Mouse (Mus musculus) embryonic facial prominence, embryonic 10.5 days (tissue): ENCODE data around the gene Ptprg. TPM values are rescaled to one million over a fixed set of nuclear protein-coding genes. Genes with fewer than 3 reads are reported as not detected.

Experiments
- DNase-seq: peaks from one replicate; pipeline ENCODE4 v3.0.0-alpha.2; 2017; ENCODE audit warnings: low spot score
- H3K27ac ChIP-seq: fragments of 300-500 bp; sonication (generic); replicated peaks from 2 replicates; pipeline ENCODE4 v1.5.1; 2016; ENCODE audit warnings: mild to moderate bottlenecking
- H3K27me3 ChIP-seq: fragments of 300-500 bp; sonication (generic); replicated peaks from 2 replicates; pipeline ENCODE4 v1.6.1; 2016; ENCODE audit warnings: low read depth, mild to moderate bottlenecking; ENCODE audit not compliant: poor library complexity, severe bottlenecking
- H3K36me3 ChIP-seq: fragments of 300-500 bp; sonication (generic); replicated peaks from 2 replicates; pipeline ENCODE4 v1.6.1; 2016; ENCODE audit warnings: mild to moderate bottlenecking, moderate library complexity
- H3K4me1 ChIP-seq: fragments of 300-500 bp; sonication (generic); 2 replicates; pipeline ENCODE4 v1.6.1; 2016
- H3K4me3 ChIP-seq: fragments of 300-500 bp; sonication (generic); 2 replicates; pipeline ENCODE4 v1.5.1; 2016; ENCODE audit warnings: mild to moderate bottlenecking, moderate library complexity
- H3K9me3 ChIP-seq: fragments of 300-500 bp; sonication (generic); 2 replicates; pipeline ENCODE4 v1.6.1; 2016; ENCODE audit warnings: mild to moderate bottlenecking
- WGBS: fragments of 180-500 bp; shearing (Covaris S2); methylation state at CpG from one replicate; pipeline ENCODE4 v1.1.7; 2016; 5-methylcytosine and 5-hydroxymethylcytosine counted together
- polyA plus RNA-seq: library from polyadenylated mRNA; unstranded; fragments of >200 nt; fragmentation: Nextera tagmentation; extraction: Ambion mirVana; gene quantifications from 2 replicates; pipeline ENCODE4 v1.2.1, GENCODE M21; 2016

Ptprg gene
- polyA plus RNA-seq, 1 experiment from 2014 or later, result 40.7 TPM

- DNase-seq, result no peak
- H3K4me1 ChIP-seq, result peaks cover 10% of the 10 kb centered on the region
- H3K27me3 ChIP-seq, result no peaks in the 10 kb centered on the region
- no peaks in the 10 kb centered on the region for H3K36me3 ChIP-seq
- H3K4me3 ChIP-seq, result no peak overlapping the region
- no peak overlapping the region for H3K27ac ChIP-seq
- no peaks in the 10 kb centered on the region for H3K9me3 ChIP-seq
These were observed 179.0 kb downstream of the Ptprg start for GRCm38 (mm10) chr14:11732376-11732775.

DNA sequence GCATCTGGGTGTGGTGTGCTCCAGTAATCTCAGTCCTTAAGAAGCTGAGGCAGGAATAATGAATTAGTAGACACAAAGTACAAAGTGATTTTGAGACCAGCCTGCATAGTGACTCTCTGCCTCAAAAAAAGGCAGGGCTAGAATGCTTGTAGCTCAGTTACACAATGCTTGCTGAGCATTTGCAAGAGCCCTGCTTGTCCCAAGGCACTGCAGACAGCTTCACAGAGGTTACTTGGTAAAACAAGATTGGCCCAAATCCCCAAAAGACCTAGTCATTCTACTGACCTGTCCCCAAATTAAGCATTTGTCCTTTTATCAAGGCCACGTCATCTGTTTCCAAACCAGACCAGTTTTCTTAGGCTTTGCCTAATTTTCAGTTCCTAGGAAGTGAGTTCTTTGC lies 190.4 kb downstream of the Ptprg start:
- Histone ChIP-seq H3K4me3 (no peak overlapping the region), H3K27me3 (no peaks in the 10 kb centered on the region), H3K4me1 (no peaks in the 10 kb centered on the region), H3K36me3 (no peaks in the 10 kb centered on the region), H3K9me3 (no peaks in the 10 kb centered on the region), H3K27ac (no peak overlapping the region)
- WGBS, result 91% methylated on average over 1 of the region's 1 CpGs
- no peak for DNase-seq

- H3K27ac ChIP-seq, result no peak overlapping the region
- WGBS, result 84% methylated on average over 8 of the region's 8 CpGs
- no peak overlapping the region for H3K4me3 ChIP-seq
- H3K36me3 ChIP-seq, result no peaks in the 10 kb centered on the region
- no peaks in the 10 kb centered on the region for H3K9me3 ChIP-seq
- no peak for DNase-seq
- no peaks in the 10 kb centered on the region for H3K27me3 ChIP-seq
- peaks cover 11% of the 10 kb centered on the region for H3K4me1 ChIP-seq
These were observed 199.3 kb downstream of the Ptprg start for GRCm38 (mm10) chr14:11752678-11753077.

GRCm38 (mm10) chr14:11754656-11755055 lies 201.3 kb downstream of the Ptprg start:
- no peak overlapping the region for H3K4me3 ChIP-seq
- no peak for DNase-seq
- H3K27ac ChIP-seq, result no peak overlapping the region
- H3K9me3 ChIP-seq, result no peaks in the 10 kb centered on the region
- no peaks in the 10 kb centered on the region for H3K36me3 ChIP-seq
- peaks cover 11% of the 10 kb centered on the region for H3K4me1 ChIP-seq
- 89% methylated on average over 4 of the region's 4 CpGs for WGBS
- H3K27me3 ChIP-seq, result no peaks in the 10 kb centered on the region

- H3K4me3 ChIP-seq, result no peak overlapping the region
- H3K27ac ChIP-seq, result no peak overlapping the region
- WGBS, result 86% methylated on average over 6 of the region's 6 CpGs
- H3K4me1 ChIP-seq, result peaks cover 28% of the 10 kb centered on the region
- no peaks in the 10 kb centered on the region for H3K27me3 ChIP-seq
- no peak for DNase-seq
- no peaks in the 10 kb centered on the region for H3K9me3 ChIP-seq
- H3K36me3 ChIP-seq, result no peaks in the 10 kb centered on the region
These were observed 204.9 kb downstream of the Ptprg start for GRCm38 (mm10) chr14:11758185-11758584.

DNA sequence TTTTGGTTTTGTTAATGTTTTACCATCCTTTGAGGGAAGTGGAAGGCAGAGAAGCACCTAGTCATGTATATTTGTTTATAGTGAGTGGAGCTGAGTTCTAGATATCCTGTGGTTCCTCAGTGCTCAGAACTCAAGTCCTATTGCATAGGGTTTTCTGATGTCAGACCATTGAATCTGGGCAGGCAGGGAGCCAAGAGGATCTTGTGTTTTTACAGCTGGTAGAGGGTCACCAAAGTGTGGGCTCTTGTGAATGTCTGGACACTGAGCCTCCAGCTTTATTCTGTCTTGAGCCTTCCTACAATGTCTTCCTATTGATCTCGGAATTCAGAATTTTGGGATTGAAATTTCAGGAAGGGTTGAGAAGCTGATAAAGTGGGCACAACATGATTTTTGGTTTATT lies 206.0 kb downstream of the Ptprg start:
- Histone ChIP-seq H3K4me1 (peaks cover 30% of the 10 kb centered on the region), H3K9me3 (no peaks in the 10 kb centered on the region), H3K27ac (no peak overlapping the region), H3K4me3 (no peak overlapping the region), H3K36me3 (no peaks in the 10 kb centered on the region), H3K27me3 (no peaks in the 10 kb centered on the region)
- WGBS, result 82% methylated on average over 1 of the region's 1 CpGs
- DNase-seq, result no peak

- Histone ChIP-seq H3K36me3 (no peaks in the 10 kb centered on the region), H3K4me3 (no peak overlapping the region), H3K27ac (no peak overlapping the region), H3K27me3 (no peaks in the 10 kb centered on the region), H3K4me1 (peaks cover 50% of the 10 kb centered on the region), H3K9me3 (no peaks in the 10 kb centered on the region)
- peak; percentile 28 for DNase-seq
- 43% methylated on average over 7 of the region's 7 CpGs for WGBS
These were observed 209.7 kb downstream of the Ptprg start for GRCm38 (mm10) chr14:11762995-11763394.

DNA sequence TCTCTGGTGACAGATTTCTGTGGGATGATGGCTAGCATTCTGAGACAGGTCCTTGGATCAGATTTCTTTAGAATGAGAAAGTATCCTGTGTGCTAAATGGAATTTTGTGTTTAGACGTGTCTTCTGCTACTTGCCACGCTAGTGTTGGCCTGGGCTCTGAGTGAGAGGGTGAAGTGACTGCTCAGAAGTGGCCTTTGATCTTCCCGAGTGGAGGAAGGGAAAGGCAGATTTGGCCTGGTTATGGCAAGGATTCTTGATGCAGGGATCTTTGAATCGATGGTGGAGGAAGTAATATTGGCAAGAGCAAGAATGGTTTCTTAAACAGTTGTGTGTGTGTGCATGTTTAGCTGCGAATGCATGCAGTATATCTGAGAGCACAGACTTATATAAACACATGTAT lies 219.4 kb downstream of the Ptprg start:
- H3K27me3 ChIP-seq, result no peaks in the 10 kb centered on the region
- DNase-seq, result no peak
- H3K4me1 ChIP-seq, result peaks cover 45% of the 10 kb centered on the region
- WGBS, result 77% methylated on average over 5 of the region's 5 CpGs
- H3K9me3 ChIP-seq, result no peaks in the 10 kb centered on the region
- no peaks in the 10 kb centered on the region for H3K36me3 ChIP-seq
- no peak overlapping the region for H3K27ac ChIP-seq
- H3K4me3 ChIP-seq, result no peak overlapping the region

DNA sequence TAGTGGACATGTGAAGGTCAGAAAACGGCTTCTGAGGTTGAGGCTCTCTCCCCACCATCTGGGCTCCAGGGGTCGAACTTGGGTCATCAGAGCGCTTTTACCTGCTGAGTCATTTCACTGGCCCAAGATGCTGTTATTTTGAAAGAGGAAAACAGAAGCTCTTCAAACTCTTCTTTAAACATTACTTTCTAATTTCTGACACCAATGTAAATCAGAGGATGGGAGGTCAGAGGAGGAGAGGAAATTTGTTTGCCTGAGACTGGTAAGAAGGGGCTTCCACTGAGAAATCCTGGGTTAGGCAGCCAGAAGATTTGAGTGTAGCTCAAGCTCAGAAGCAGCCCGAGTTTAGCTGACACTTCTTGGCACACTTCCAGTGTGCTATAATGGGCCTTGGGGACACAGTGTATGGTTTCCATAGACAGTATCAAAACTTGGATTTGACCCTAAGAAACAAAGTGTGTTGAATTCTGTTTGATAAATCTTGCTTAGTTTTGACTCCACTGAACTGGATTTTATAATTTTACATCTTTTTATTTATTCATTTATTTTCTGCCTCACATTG lies 221.2 kb downstream of the Ptprg start:
- 36% methylated on average over 4 of the region's 4 CpGs for WGBS
- no peak overlapping the region for H3K4me3 ChIP-seq
- no peaks in the 10 kb centered on the region for H3K36me3 ChIP-seq
- no peak for DNase-seq
- H3K27ac ChIP-seq, result no peak overlapping the region
- no peaks in the 10 kb centered on the region for H3K9me3 ChIP-seq
- H3K4me1 ChIP-seq, result peaks cover 42% of the 10 kb centered on the region
- H3K27me3 ChIP-seq, result no peaks in the 10 kb centered on the region

GRCm38 (mm10) chr14:11775204-11775603 lies 221.9 kb downstream of the Ptprg start:
- peak overlapping the region; percentile 37 for H3K27ac ChIP-seq
- peaks cover 42% of the 10 kb centered on the region for H3K4me1 ChIP-seq
- WGBS, result 14% methylated on average over 11 of the region's 11 CpGs
- H3K9me3 ChIP-seq, result no peaks in the 10 kb centered on the region
- H3K36me3 ChIP-seq, result no peaks in the 10 kb centered on the region
- peak; percentile 51 for DNase-seq
- no peak overlapping the region for H3K4me3 ChIP-seq
- H3K27me3 ChIP-seq, result no peaks in the 10 kb centered on the region

- Histone ChIP-seq H3K27ac (no peak overlapping the region), H3K27me3 (no peaks in the 10 kb centered on the region), H3K4me3 (no peak overlapping the region), H3K36me3 (no peaks in the 10 kb centered on the region), H3K9me3 (no peaks in the 10 kb centered on the region), H3K4me1 (peaks cover 35% of the 10 kb centered on the region)
- DNase-seq, result no peak
- 83% methylated on average over 6 of the region's 6 CpGs for WGBS
These were observed 222.7 kb downstream of the Ptprg start for GRCm38 (mm10) chr14:11775951-11776495.

GRCm38 (mm10) chr14:11776566-11776965 lies 223.2 kb downstream of the Ptprg start:
- 92% methylated on average over 6 of the region's 6 CpGs for WGBS
- no peaks in the 10 kb centered on the region for H3K27me3 ChIP-seq

DNA sequence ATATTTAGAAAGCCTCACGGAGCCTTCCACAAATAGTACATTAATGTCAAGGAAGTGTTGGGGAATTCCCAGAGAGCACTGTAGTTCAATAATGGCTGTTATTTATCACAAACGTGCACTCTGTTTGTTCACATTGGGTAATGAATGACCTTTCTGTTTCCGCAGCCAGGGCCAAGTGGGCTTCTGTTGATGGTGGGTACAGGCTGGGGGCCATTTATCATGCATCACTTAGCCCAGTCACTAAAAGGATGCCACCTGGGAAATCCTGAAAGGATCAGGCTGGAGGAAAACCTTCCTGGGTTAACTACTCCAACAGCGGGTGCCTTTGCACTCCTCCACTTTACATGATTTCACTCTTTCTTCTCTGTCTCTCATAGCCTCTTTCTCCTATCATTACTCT lies 237.9 kb downstream of the Ptprg start:
- no peaks in the 10 kb centered on the region for H3K36me3 ChIP-seq
- no peak overlapping the region for H3K27ac ChIP-seq
- DNase-seq, result no peak
- H3K4me3 ChIP-seq, result no peak overlapping the region
- H3K27me3 ChIP-seq, result no peaks in the 10 kb centered on the region
- no peaks in the 10 kb centered on the region for H3K9me3 ChIP-seq
- H3K4me1 ChIP-seq, result peaks cover 3% of the 10 kb centered on the region; the same call in 1 of the 2 replicates
- WGBS, result 71% methylated on average over 4 of the region's 4 CpGs

More at GRCm38 (mm10) chr14:11776566-11776965, 223.2 kb downstream of the Ptprg start:
- peaks cover 33% of the 10 kb centered on the region for H3K4me1 ChIP-seq
- no peaks in the 10 kb centered on the region for H3K9me3 ChIP-seq
- no peak overlapping the region for H3K27ac ChIP-seq
- DNase-seq, result no peak
- H3K36me3 ChIP-seq, result no peaks in the 10 kb centered on the region
- H3K4me3 ChIP-seq, result no peak overlapping the region
